Mouse (Mus musculus): Measurements from ENCODE around the gene Paqr4. TPM values are rescaled to one million over a fixed set of nuclear protein-coding genes. Genes with fewer than 3 reads are reported as not detected.

Paqr4 gene
- polyA plus RNA-seq, 1 experiment from 2014 or later: 26.5 TPM

DNA sequence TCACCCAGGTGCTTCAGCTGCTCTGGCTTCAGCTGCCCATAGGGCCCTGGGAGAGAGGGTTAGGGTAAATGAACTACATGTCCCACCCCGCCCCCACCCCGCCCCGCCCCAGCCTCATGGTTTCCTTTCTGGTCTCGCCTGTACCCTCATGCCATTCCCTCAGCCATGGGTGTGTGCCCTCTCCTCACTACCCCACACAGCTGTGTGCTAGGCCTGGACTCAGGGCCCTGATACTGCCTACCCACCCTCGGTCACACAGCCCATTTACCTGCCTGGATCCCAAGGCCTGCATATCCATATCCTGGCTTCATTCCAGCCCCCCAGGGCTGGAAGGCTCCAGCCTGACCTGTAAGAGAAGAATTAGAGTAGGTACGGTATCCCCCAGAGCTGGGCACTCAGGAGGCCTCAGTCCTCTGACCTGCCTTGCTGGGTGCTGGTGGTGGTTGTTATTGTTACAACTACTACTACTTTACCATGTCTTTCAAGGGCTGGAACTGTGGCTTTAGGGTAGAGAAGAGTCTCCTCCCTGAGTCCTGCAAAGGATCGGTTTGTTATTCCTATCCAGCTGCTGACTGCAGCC lies 35.1 kb downstream of the Paqr4 start:
- no peak overlapping the region for H3K4me3 ChIP-seq (ENCODE audit: low read depth, low read length)
- no peak for DNase-seq (ENCODE audit: low spot score)
- no peaks in the 10 kb centered on the region for H3K4me1 ChIP-seq (replicated peaks; ENCODE audit: control insufficient read depth, insufficient read depth, low read length)
- WGBS: 74% methylated on average over 7 of the region's 7 CpGs
- H3K9ac ChIP-seq (ENCODE audit: low read length): no peak overlapping the region
- no peaks in the 10 kb centered on the region for H3K9me3 ChIP-seq (ENCODE audit: control insufficient read depth, low read length)
- peak; percentile 51 for ATAC-seq (replicated peaks; ENCODE audit: low FRiP score)
- no peak overlapping the region for H3K27ac ChIP-seq (ENCODE audit: low read depth, low read length)
- no peak overlapping the region for H3K4me2 ChIP-seq (ENCODE audit: low read depth, low read length, severe bottlenecking)
- H3K36me3 ChIP-seq (ENCODE audit: control insufficient read depth, insufficient read depth, low read length): no peaks in the 10 kb centered on the region
- H3K27me3 ChIP-seq (ENCODE audit: control insufficient read depth, insufficient read depth, low read length): peaks cover 5% of the 10 kb centered on the region

DNA sequence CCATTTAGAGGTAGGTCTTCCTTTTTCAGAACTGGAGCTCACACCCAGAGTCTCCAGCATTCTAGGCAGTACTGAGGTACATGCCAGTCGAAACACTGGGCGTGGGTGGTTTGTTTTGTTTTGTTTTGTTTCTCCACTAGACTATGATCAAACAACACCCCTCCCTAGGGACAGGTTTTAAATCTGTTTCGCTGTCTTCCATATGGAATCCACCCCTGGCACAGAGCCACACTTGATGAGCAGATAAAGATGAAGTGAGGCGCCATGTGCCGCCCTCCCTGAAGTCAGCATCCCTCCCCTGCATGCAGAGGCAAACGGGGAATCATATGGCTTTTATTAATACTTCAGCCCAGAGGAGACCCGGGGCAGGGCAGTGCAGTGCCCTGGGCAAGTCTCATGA lies 35.9 kb downstream of the Paqr4 start:
- no peak for DNase-seq (ENCODE audit: low spot score)
- 64% methylated on average over 7 of the region's 7 CpGs for WGBS
- Histone ChIP-seq H3K27me3 (ENCODE audit: control insufficient read depth, insufficient read depth, low read length) (peaks cover 12% of the 10 kb centered on the region), H3K4me2 (ENCODE audit: low read depth, low read length, severe bottlenecking) (no peak overlapping the region), H3K9ac (ENCODE audit: low read length) (no peak overlapping the region), H3K36me3 (ENCODE audit: control insufficient read depth, insufficient read depth, low read length) (no peaks in the 10 kb centered on the region), H3K27ac (ENCODE audit: low read depth, low read length) (no peak overlapping the region), H3K4me1 (replicated peaks; ENCODE audit: control insufficient read depth, insufficient read depth, low read length) (no peaks in the 10 kb centered on the region), H3K4me3 (ENCODE audit: low read depth, low read length) (no peak overlapping the region), H3K9me3 (ENCODE audit: control insufficient read depth, low read length) (no peaks in the 10 kb centered on the region)
- ATAC-seq (replicated peaks; ENCODE audit: low FRiP score): no peak

DNA sequence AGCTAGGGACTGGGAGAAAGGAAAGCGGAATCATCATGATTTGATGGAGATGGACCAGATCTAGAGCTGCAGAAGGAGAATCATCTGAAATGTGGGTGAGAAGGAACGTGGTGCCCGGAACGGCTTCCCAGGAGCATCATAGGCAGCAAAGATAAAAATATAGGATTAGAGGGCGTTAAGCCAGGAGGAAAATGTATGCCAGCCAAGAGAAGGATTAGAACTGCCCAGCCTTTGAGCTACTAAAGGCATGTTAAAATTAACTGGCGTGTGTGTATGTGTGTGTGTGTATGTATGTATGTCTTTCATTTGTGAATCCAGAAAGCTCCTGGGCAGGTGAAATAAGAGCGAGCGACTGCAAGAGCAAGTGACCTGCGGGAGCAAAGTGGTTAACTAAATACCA lies 37.4 kb downstream of the Paqr4 start:
- ATAC-seq (replicated peaks; ENCODE audit: low FRiP score) (no peak), DNase-seq (ENCODE audit: low spot score) (no peak)
- no peak overlapping the region for H3K9ac ChIP-seq (ENCODE audit: low read length)
- no peaks in the 10 kb centered on the region; the same call in 1 of the 2 replicates for H3K4me1 ChIP-seq (replicated peaks; ENCODE audit: control insufficient read depth, insufficient read depth, low read length)
- peaks cover 26% of the 10 kb centered on the region for H3K27me3 ChIP-seq (ENCODE audit: control insufficient read depth, insufficient read depth, low read length)
- no peak overlapping the region for H3K27ac ChIP-seq (ENCODE audit: low read depth, low read length)
- H3K36me3 ChIP-seq (ENCODE audit: control insufficient read depth, insufficient read depth, low read length): no peaks in the 10 kb centered on the region
- no peaks in the 10 kb centered on the region for H3K9me3 ChIP-seq (ENCODE audit: control insufficient read depth, low read length)
- no peak overlapping the region for H3K4me2 ChIP-seq (ENCODE audit: low read depth, low read length, severe bottlenecking)
- no peak overlapping the region for H3K4me3 ChIP-seq (ENCODE audit: low read depth, low read length)
- 85% methylated on average over 9 of the region's 9 CpGs for WGBS

DNA sequence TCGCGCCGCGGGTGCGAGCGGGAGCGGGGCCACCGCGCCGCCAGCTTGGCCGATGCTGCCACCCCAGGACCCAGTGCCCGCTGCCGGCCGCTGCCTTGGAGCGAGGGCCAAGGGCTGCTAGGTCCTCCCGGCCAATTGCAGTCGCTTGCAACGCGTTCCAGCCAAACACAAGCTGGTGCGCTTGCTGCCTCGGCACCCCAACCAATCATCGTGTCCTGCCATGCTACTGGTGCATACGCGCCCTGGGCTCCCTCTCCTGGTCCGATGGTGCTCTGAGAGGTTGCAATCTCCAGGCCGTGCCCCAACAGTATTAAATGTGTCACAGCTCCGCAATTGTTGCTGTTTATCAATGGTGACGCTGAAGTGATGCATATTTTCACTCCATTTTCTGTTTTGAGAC lies 40.6 kb downstream of the Paqr4 start:
- peak; percentile 94 for ATAC-seq (replicated peaks; ENCODE audit: low FRiP score)
- peak; percentile 91 for DNase-seq (ENCODE audit: low spot score)
- Histone ChIP-seq H3K4me3 (ENCODE audit: low read depth, low read length) (peak overlapping the region; percentile 62), H3K4me2 (ENCODE audit: low read depth, low read length, severe bottlenecking) (peak overlapping the region; percentile 100), H3K9ac (ENCODE audit: low read length) (peak overlapping the region; percentile 46; the same call in 1 of the 2 replicates), H3K4me1 (replicated peaks; ENCODE audit: control insufficient read depth, insufficient read depth, low read length) (no peaks in the 10 kb centered on the region; the same call in 1 of the 2 replicates), H3K36me3 (ENCODE audit: control insufficient read depth, insufficient read depth, low read length) (no peaks in the 10 kb centered on the region), H3K27ac (ENCODE audit: low read depth, low read length) (no peak overlapping the region), H3K9me3 (ENCODE audit: control insufficient read depth, low read length) (no peaks in the 10 kb centered on the region), H3K27me3 (ENCODE audit: control insufficient read depth, insufficient read depth, low read length) (peaks cover 31% of the 10 kb centered on the region)
- 1% methylated on average over 23 of the region's 28 CpGs for WGBS

DNA sequence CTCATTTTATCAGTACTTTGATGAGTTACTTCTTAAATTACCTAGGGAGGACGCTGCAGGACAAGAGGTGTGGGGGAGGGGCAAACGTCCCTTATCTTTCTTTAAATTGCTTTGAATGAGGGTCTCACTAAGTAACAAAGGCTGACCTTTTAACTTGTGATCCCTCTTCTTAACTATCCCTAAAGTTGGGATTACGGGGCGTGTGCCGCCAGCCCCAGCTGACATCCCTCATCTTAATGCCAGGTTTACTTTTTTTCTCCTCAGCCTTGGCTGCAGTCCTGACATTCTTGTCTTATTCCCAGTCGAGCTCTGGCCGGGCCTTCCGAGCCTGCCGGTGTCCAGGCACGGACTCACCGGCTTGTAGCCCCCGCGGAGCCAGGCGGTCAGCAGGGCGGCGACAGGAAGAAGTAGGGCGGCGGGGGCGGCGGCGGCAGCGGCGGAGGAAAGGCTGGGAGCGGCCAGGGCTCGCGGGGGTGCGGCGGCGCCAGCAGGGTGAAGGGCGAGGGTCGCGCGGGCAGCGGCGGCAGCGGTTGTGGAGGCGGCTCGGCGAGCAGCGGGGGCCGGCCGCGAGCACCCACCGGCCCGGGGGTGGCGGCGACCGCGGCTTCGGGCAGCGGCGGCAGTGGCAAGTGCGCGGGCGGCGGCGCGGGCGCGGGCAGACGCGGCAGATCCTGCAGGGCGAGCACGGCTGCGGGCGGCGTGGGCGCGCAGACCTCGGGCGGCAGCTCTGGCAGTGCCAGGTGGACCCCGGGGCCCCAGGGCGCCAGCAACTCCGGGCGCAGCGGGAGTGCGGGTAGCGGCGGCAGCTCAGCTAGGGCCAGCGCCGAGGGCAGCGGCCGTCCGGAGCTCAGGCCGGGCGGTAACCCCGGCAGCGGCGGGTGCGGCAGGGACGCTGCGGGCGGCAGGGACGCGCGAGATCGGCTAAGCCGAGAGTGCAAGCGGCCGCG lies 41.3 kb downstream of the Paqr4 start:
- peak; percentile 63 for DNase-seq (ENCODE audit: low spot score)

DNA sequence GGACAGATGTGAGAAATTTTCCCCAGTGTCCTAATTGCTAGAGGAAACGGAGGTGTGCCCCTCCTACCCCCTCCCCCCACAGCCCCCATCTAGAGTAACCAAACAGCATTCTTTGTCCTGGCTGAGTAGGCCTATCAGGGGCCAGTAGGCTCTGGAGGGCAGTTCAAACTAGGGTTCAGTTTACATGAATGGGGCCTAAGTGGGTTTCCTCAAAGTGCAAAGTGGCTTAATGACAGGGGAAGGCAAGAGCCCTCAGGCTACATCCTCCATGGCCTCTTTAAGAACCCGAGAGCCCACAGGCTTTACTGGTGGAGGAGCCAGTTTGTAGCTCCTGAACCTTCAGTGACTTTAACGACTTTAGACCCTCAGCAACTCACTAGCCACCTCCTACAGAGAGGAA lies 44.9 kb downstream of the Paqr4 start:
- no peaks in the 10 kb centered on the region; the same call in 1 of the 2 replicates for H3K4me1 ChIP-seq (replicated peaks; ENCODE audit: control insufficient read depth, insufficient read depth, low read length)
- DNase-seq (ENCODE audit: low spot score): no peak
- H3K9ac ChIP-seq (ENCODE audit: low read length): no peak overlapping the region
- no peaks in the 10 kb centered on the region for H3K36me3 ChIP-seq (ENCODE audit: control insufficient read depth, insufficient read depth, low read length)
- H3K4me3 ChIP-seq (ENCODE audit: low read depth, low read length): no peak overlapping the region
- ATAC-seq (replicated peaks; ENCODE audit: low FRiP score): no peak
- H3K27me3 ChIP-seq (ENCODE audit: control insufficient read depth, insufficient read depth, low read length): peaks cover 27% of the 10 kb centered on the region
- H3K9me3 ChIP-seq (ENCODE audit: control insufficient read depth, low read length): no peaks in the 10 kb centered on the region
- H3K4me2 ChIP-seq (ENCODE audit: low read depth, low read length, severe bottlenecking): no peak overlapping the region
- H3K27ac ChIP-seq (ENCODE audit: low read depth, low read length): no peak overlapping the region
- WGBS: 11% methylated on average over 3 of the region's 3 CpGs

More for the DNA sequence above, 41.3 kb downstream of the Paqr4 start:
- Histone ChIP-seq H3K4me2 (ENCODE audit: low read depth, low read length, severe bottlenecking) (peak overlapping the region; percentile 100), H3K9ac (ENCODE audit: low read length) (peak overlapping the region; percentile 46; the same call in 1 of the 2 replicates), H3K4me3 (ENCODE audit: low read depth, low read length) (peak overlapping the region; percentile 62), H3K36me3 (ENCODE audit: control insufficient read depth, insufficient read depth, low read length) (no peaks in the 10 kb centered on the region), H3K4me1 (replicated peaks; ENCODE audit: control insufficient read depth, insufficient read depth, low read length) (no peaks in the 10 kb centered on the region; the same call in 1 of the 2 replicates), H3K27me3 (ENCODE audit: control insufficient read depth, insufficient read depth, low read length) (peaks cover 31% of the 10 kb centered on the region), H3K9me3 (ENCODE audit: control insufficient read depth, low read length) (no peaks in the 10 kb centered on the region), H3K27ac (ENCODE audit: low read depth, low read length) (no peak overlapping the region)
- peak; percentile 57 for ATAC-seq (replicated peaks; ENCODE audit: low FRiP score)
- WGBS: under 1% methylated on average over 96 of the region's 101 CpGs

DNA sequence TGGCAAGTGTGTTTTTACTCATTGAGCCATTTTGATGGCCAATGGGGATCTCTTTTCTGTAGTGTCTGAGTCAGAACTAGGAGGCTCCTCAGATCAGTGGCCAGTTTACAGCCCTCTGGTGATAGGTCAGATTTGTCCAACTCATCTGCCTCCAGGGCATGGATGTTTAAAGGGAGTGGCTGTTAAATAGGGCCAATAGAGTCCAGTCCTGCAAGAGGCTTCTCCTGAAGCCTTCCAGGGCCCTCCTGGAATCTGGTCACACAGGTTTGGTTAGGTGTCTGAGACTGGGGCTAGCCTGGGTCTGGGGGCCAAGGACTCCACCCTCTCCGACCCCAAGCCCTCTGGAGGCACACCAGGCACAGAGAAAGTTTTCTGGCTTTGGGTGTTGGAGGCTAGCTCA lies 46.2 kb downstream of the Paqr4 start:
- H3K36me3 ChIP-seq (ENCODE audit: control insufficient read depth, insufficient read depth, low read length): no peaks in the 10 kb centered on the region
- 75% methylated on average over 1 of the region's 1 CpGs for WGBS
- H3K27ac ChIP-seq (ENCODE audit: low read depth, low read length): no peak overlapping the region
- H3K4me3 ChIP-seq (ENCODE audit: low read depth, low read length): no peak overlapping the region
- H3K9me3 ChIP-seq (ENCODE audit: control insufficient read depth, low read length): no peaks in the 10 kb centered on the region
- H3K27me3 ChIP-seq (ENCODE audit: control insufficient read depth, insufficient read depth, low read length): peaks cover 16% of the 10 kb centered on the region
- no peak overlapping the region for H3K4me2 ChIP-seq (ENCODE audit: low read depth, low read length, severe bottlenecking)
- ATAC-seq (replicated peaks; ENCODE audit: low FRiP score): no peak
- H3K4me1 ChIP-seq (replicated peaks; ENCODE audit: control insufficient read depth, insufficient read depth, low read length): no peaks in the 10 kb centered on the region; the same call in 1 of the 2 replicates
- H3K9ac ChIP-seq (ENCODE audit: low read length): no peak overlapping the region
- DNase-seq (ENCODE audit: low spot score): no peak

Data from forebrain, embryonic 11.5 days (tissue).